Mouse (Mus musculus) kidney, adult 2 months (tissue): ENCODE results near the gene Stk40.

Source experiments
- CTCF ChIP-seq: fragments of 200-500 bp; conservative IDR thresholded peaks from 2 replicates; pipeline ENCODE4 v1.5.1; 2011; ENCODE audit warnings: low read depth, mild to moderate bottlenecking, control low read depth, low read length, moderate library complexity, mixed read lengths; ENCODE audit not compliant: insufficient read depth, insufficient read length
- POLR2A ChIP-seq: fragments of 200-500 bp; IDR thresholded peaks from one replicate; pipeline ENCODE4 v1.6.1; 2011; ENCODE audit warnings: low read depth, low read length, control low read depth

DNA sequence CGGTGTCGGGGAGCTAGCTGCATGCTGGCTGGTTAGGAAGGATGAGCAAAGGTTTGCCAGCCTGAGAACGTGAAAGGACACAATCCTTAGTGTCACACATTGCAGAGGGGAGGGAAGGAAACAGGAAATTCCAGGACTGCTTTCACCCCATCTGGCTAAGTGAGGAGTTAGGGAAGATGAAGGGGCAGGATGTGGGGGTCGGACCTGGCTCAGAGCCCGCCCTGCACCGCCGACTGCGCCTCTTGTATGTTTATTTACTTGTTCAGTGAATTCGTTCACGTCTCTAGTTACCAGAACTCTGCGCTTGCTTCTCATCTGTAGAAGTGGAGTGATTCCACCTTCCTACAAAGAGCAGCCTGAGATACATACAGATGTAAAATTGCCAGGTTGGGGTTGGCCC lies 26.7 kb downstream of the Stk40 start:
- TF ChIP-seq POLR2A (no peak), CTCF (no peak)
